Mouse (Mus musculus): ENCODE measurements around the gene Sipa1l2. TPM values are rescaled to one million over a fixed set of nuclear protein-coding genes. Genes with fewer than 3 reads are reported as not detected.
A peak's percentile ranks its signal among the peaks of the same experiment; 100 is the strongest.

Sipa1l2 gene
- total RNA-seq (2015): 5.2 and 7.4 TPM in 2 replicates
- total RNA-seq (2017): 10.9 and 11.6 TPM in 2 replicates

- peak; percentile 78 for ATAC-seq (ENCODE audit: poor library complexity, severe bottlenecking)
Measured at GRCm38 (mm10) chr8:125569533-125570365, at the start of gene Sipa1l2. Gene Sipa1l2, minus strand, starts transcription at chr8:125569808.

- no peak for ATAC-seq (ENCODE audit: poor library complexity, severe bottlenecking)
Measured at GRCm38 (mm10) chr8:125618543-125619335, 49.1 kb upstream of the Sipa1l2 start.

GRCm38 (mm10) chr8:125616935-125617334, 47.3 kb upstream of the Sipa1l2 start:
- ATAC-seq (ENCODE audit: poor library complexity, severe bottlenecking): no peak

GRCm38 (mm10) chr8:125616039-125616438, 46.4 kb upstream of the Sipa1l2 start:
- no peak for ATAC-seq (ENCODE audit: poor library complexity, severe bottlenecking)

- ATAC-seq (ENCODE audit: poor library complexity, severe bottlenecking): no peak
Measured at GRCm38 (mm10) chr8:125613552-125613951, 43.9 kb upstream of the Sipa1l2 start.

- ATAC-seq (ENCODE audit: poor library complexity, severe bottlenecking): no peak
Measured at GRCm38 (mm10) chr8:125611799-125612560, 42.4 kb upstream of the Sipa1l2 start.

- no peak for ATAC-seq (ENCODE audit: poor library complexity, severe bottlenecking)
Measured at GRCm38 (mm10) chr8:125611024-125611798, 41.6 kb upstream of the Sipa1l2 start.

- ATAC-seq (ENCODE audit: poor library complexity, severe bottlenecking): no peak
Measured at GRCm38 (mm10) chr8:125609737-125610136, 40.1 kb upstream of the Sipa1l2 start.

- ATAC-seq (ENCODE audit: poor library complexity, severe bottlenecking): no peak
Measured at GRCm38 (mm10) chr8:125607714-125608223, 38.2 kb upstream of the Sipa1l2 start.

- ATAC-seq (ENCODE audit: poor library complexity, severe bottlenecking): peak; percentile 67
Measured at GRCm38 (mm10) chr8:125606937-125607336, 37.3 kb upstream of the Sipa1l2 start.

GRCm38 (mm10) chr8:125604817-125605512, 35.4 kb upstream of the Sipa1l2 start:
- no peak for ATAC-seq (ENCODE audit: poor library complexity, severe bottlenecking)

- peak; percentile 62 for ATAC-seq (ENCODE audit: poor library complexity, severe bottlenecking)
Measured at GRCm38 (mm10) chr8:125604213-125604816, 34.7 kb upstream of the Sipa1l2 start.

GRCm38 (mm10) chr8:125603312-125603840, 33.8 kb upstream of the Sipa1l2 start:
- ATAC-seq (ENCODE audit: poor library complexity, severe bottlenecking): no peak

- peak; percentile 87 for ATAC-seq (ENCODE audit: poor library complexity, severe bottlenecking)
Measured at GRCm38 (mm10) chr8:125600033-125600686, 30.6 kb upstream of the Sipa1l2 start.

GRCm38 (mm10) chr8:125595571-125596508, 26.2 kb upstream of the Sipa1l2 start:
- ATAC-seq (ENCODE audit: poor library complexity, severe bottlenecking): peak; percentile 53; the same call in 1 of the 2 replicates

- ATAC-seq (ENCODE audit: poor library complexity, severe bottlenecking): no peak
Measured at GRCm38 (mm10) chr8:125590363-125590762, 20.8 kb upstream of the Sipa1l2 start.

GRCm38 (mm10) chr8:125586587-125586986, 17.0 kb upstream of the Sipa1l2 start:
- ATAC-seq (ENCODE audit: poor library complexity, severe bottlenecking): no peak
